Mouse (Mus musculus): ENCODE data around the gene Tmem136. TPM values are rescaled to one million over a fixed set of nuclear protein-coding genes. Genes with fewer than 3 reads are reported as not detected.

The Tmem136 gene
- total RNA-seq, 1 experiment = 5.1 TPM

GRCm38 (mm10) chr9:43141839-43142238 is 25.5 kb upstream of the Tmem136 start:
- in situ Hi-C loops (cut with MboI; ENCODE audit: low sequenced_read_pairs in 2 of 2, unreplicated experiment in 2 of 2) = loop anchor here (5.0 to 10.0 kb wide), 3 partner anchors 63 to 140 kb away; partner anchors contain the start of gene Pou2f3 (in 1 of the 2)
- Histone ChIP-seq H3K27ac (ENCODE audit: insufficient read depth, low read depth, low read length, poor library complexity, severe bottlenecking) (no peak overlapping the region), H3K9ac (ENCODE audit: insufficient read depth, low read depth, low read length, poor library complexity, severe bottlenecking) (no peak overlapping the region), H3K9me3 (ENCODE audit: control insufficient read depth, insufficient read depth, low read depth, low read length) (no peaks in the 10 kb centered on the region), H3K4me1 (ENCODE audit: control insufficient read depth in 2 of 2, insufficient read depth in 2 of 2, low read length in 2 of 2, poor library complexity in 1 of 2) (no peaks in the 10 kb centered on the region), H3K4me3 (ENCODE audit: insufficient read depth in 1 of 2, low read depth in 1 of 2, low read length in 2 of 2, poor library complexity in 1 of 2, severe bottlenecking in 1 of 2) (no peak overlapping the region), H3K36me3 (ENCODE audit: control insufficient read depth, insufficient read depth, low read length, poor library complexity, severe bottlenecking) (no peaks in the 10 kb centered on the region)
- peak; percentile 47 for DNase-seq (ENCODE audit: low read depth, low spot score)
- TF ChIP-seq ZC3H11A (IDR thresholded peaks at IDR 0.05; ENCODE audit: borderline replicate concordance, low read depth, low read length) = peak; percentile 86; the same call in 1 of the 2 replicates
- TF ChIP-seq ZNF384 (IDR thresholded peaks at IDR 0.05; ENCODE audit: low read depth, low read length) = no peak
- TF ChIP-seq MAFK (IDR thresholded peaks at IDR 0.05; ENCODE audit: insufficient read depth, low read depth, low read length) = no peak
- no peak for TF ChIP-seq CHD2 (IDR thresholded peaks at IDR 0.05; ENCODE audit: low read depth, low read length)
- TF ChIP-seq HCFC1 (IDR thresholded peaks at IDR 0.05; ENCODE audit: borderline replicate concordance, insufficient read depth, low read length) = no peak

- no peak for TF ChIP-seq ZC3H11A (IDR thresholded peaks at IDR 0.05; ENCODE audit: borderline replicate concordance, low read depth, low read length)
- TF ChIP-seq HCFC1 (IDR thresholded peaks at IDR 0.05; ENCODE audit: borderline replicate concordance, insufficient read depth, low read length) = no peak
- TF ChIP-seq CHD2 (IDR thresholded peaks at IDR 0.05; ENCODE audit: low read depth, low read length) = no peak
- TF ChIP-seq ZNF384 (IDR thresholded peaks at IDR 0.05; ENCODE audit: low read depth, low read length) = no peak
- no peak for TF ChIP-seq MAFK (IDR thresholded peaks at IDR 0.05; ENCODE audit: insufficient read depth, low read depth, low read length)
- in situ Hi-C loops (cut with MboI; ENCODE audit: low sequenced_read_pairs in 2 of 2, unreplicated experiment in 2 of 2) = no loop called here
These were observed 17.2 kb upstream of the Tmem136 start for GRCm38 (mm10) chr9:43133525-43133924.

GRCm38 (mm10) chr9:43132380-43132779 is 16.0 kb upstream of the Tmem136 start:
- Histone ChIP-seq H3K4me1 (ENCODE audit: control insufficient read depth in 2 of 2, insufficient read depth in 2 of 2, low read length in 2 of 2, poor library complexity in 1 of 2) (peaks cover 0 to 21% of the 10 kb centered on the region in 2 experiments; a peak in 2 of 4 replicates), H3K36me3 (ENCODE audit: control insufficient read depth, insufficient read depth, low read length, poor library complexity, severe bottlenecking) (no peaks in the 10 kb centered on the region), H3K9me3 (ENCODE audit: control insufficient read depth, insufficient read depth, low read depth, low read length) (no peaks in the 10 kb centered on the region), H3K9ac (ENCODE audit: insufficient read depth, low read depth, low read length, poor library complexity, severe bottlenecking) (no peak overlapping the region), H3K27ac (ENCODE audit: insufficient read depth, low read depth, low read length, poor library complexity, severe bottlenecking) (no peak overlapping the region), H3K4me3 (ENCODE audit: insufficient read depth in 1 of 2, low read depth in 1 of 2, low read length in 2 of 2, poor library complexity in 1 of 2, severe bottlenecking in 1 of 2) (no peak overlapping the region)
- TF ChIP-seq HCFC1 (IDR thresholded peaks at IDR 0.05; ENCODE audit: borderline replicate concordance, insufficient read depth, low read length) (no peak), MAFK (IDR thresholded peaks at IDR 0.05; ENCODE audit: insufficient read depth, low read depth, low read length) (no peak), CHD2 (IDR thresholded peaks at IDR 0.05; ENCODE audit: low read depth, low read length) (no peak), ZC3H11A (IDR thresholded peaks at IDR 0.05; ENCODE audit: borderline replicate concordance, low read depth, low read length) (no peak), ZNF384 (IDR thresholded peaks at IDR 0.05; ENCODE audit: low read depth, low read length) (no peak)
- peak; percentile 47 for DNase-seq (ENCODE audit: low read depth, low spot score)
- in situ Hi-C loops (cut with MboI; ENCODE audit: low sequenced_read_pairs in 2 of 2, unreplicated experiment in 2 of 2) = no loop called here

More at GRCm38 (mm10) chr9:43133525-43133924, 17.2 kb upstream of the Tmem136 start:
- H3K4me1 ChIP-seq (ENCODE audit: control insufficient read depth in 2 of 2, insufficient read depth in 2 of 2, low read length in 2 of 2, poor library complexity in 1 of 2) = peaks cover 0 to 21% of the 10 kb centered on the region in 2 experiments; a peak in 2 of 4 replicates
- DNase-seq (ENCODE audit: low read depth, low spot score) = no peak
- H3K27ac ChIP-seq (ENCODE audit: insufficient read depth, low read depth, low read length, poor library complexity, severe bottlenecking) = no peak overlapping the region
- no peak overlapping the region for H3K9ac ChIP-seq (ENCODE audit: insufficient read depth, low read depth, low read length, poor library complexity, severe bottlenecking)
- H3K36me3 ChIP-seq (ENCODE audit: control insufficient read depth, insufficient read depth, low read length, poor library complexity, severe bottlenecking) = no peaks in the 10 kb centered on the region
- H3K4me3 ChIP-seq (ENCODE audit: insufficient read depth in 1 of 2, low read depth in 1 of 2, low read length in 2 of 2, poor library complexity in 1 of 2, severe bottlenecking in 1 of 2) = no peak overlapping the region
- H3K9me3 ChIP-seq (ENCODE audit: control insufficient read depth, insufficient read depth, low read depth, low read length) = no peaks in the 10 kb centered on the region

GRCm38 (mm10) chr9:43131940-43132339 is 15.6 kb upstream of the Tmem136 start:
- H3K36me3 ChIP-seq (ENCODE audit: control insufficient read depth, insufficient read depth, low read length, poor library complexity, severe bottlenecking) = no peaks in the 10 kb centered on the region
- in situ Hi-C loops (cut with MboI; ENCODE audit: low sequenced_read_pairs in 2 of 2, unreplicated experiment in 2 of 2) = no loop called here
- no peak for DNase-seq (ENCODE audit: low read depth, low spot score)

More at GRCm38 (mm10) chr9:43131940-43132339, 15.6 kb upstream of the Tmem136 start:
- H3K27ac ChIP-seq (ENCODE audit: insufficient read depth, low read depth, low read length, poor library complexity, severe bottlenecking) = no peak overlapping the region
- H3K9me3 ChIP-seq (ENCODE audit: control insufficient read depth, insufficient read depth, low read depth, low read length) = no peaks in the 10 kb centered on the region
- H3K4me3 ChIP-seq (ENCODE audit: insufficient read depth in 1 of 2, low read depth in 1 of 2, low read length in 2 of 2, poor library complexity in 1 of 2, severe bottlenecking in 1 of 2) = no peak overlapping the region
- H3K9ac ChIP-seq (ENCODE audit: insufficient read depth, low read depth, low read length, poor library complexity, severe bottlenecking) = no peak overlapping the region
- no peak for TF ChIP-seq HCFC1 (IDR thresholded peaks at IDR 0.05; ENCODE audit: borderline replicate concordance, insufficient read depth, low read length)
- TF ChIP-seq CHD2 (IDR thresholded peaks at IDR 0.05; ENCODE audit: low read depth, low read length) = no peak
- peak; percentile 73; the same call in 1 of the 2 replicates for TF ChIP-seq MAFK (IDR thresholded peaks at IDR 0.05; ENCODE audit: insufficient read depth, low read depth, low read length)
- peaks cover 0 to 21% of the 10 kb centered on the region in 2 experiments; a peak in 2 of 4 replicates for H3K4me1 ChIP-seq (ENCODE audit: control insufficient read depth in 2 of 2, insufficient read depth in 2 of 2, low read length in 2 of 2, poor library complexity in 1 of 2)

Data from ES-E14 (cell line).